In the genomic region with DNA sequence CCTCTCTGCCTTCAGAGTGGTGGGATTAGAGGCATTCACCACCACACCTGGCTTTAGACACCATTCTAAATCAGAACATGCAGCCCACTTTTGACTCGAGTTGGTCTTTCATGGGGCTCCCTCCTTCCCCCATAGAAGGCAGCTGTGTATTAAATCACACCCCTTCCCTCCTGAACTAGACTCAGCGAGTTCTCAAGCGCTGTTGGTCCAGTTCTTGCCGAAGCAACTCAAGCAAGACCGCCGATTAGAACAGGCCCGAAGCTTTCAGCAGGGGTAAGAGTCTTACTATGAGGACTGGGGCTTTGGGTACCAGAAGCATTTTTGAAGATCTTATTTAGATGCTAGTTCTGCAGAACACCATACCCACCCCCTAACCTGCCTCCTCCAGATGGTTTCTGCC, we compare ENCODE assay signal across 26 mouse cellular contexts. TPM values are rescaled to one million over a fixed set of nuclear protein-coding genes. Genes with fewer than 3 reads are reported as not detected.
"Had no signal": no experiment of that assay in that cellular context is flagged by ENCODE, and none has a peak within 500 bp of the region (broad histone marks: within the 10 kb centered on the region; RNA-seq: fewer than 3 reads in every experiment).

No protein-coding gene starts in this region.

- ATAC-seq: inflammation-experienced regulatory T-cells, adult 6 months had no signal

- H3K36me3 ChIP-seq: heart, embryonic 10.5 days; heart, embryonic 12.5 days; hindbrain, embryonic 10.5 days; hindbrain, embryonic 12.5 days; hindbrain, embryonic 15.5 days; limb, embryonic 13.5 days; limb, embryonic 15.5 days; liver, embryonic 13.5 days had no signal

- DNase-seq: gastrocnemius, adult 2 months; gastrocnemius, postnatal 10 days; gastrocnemius, postnatal 25 days; heart, postnatal 10 days; heart, postnatal 4 days; kidney, adult 18-20 months; kidney, adult 8-10 months; kidney, postnatal 10 days; liver, embryonic 13.5 days had no signal

- H3K9ac ChIP-seq: liver, embryonic 13.5 days had no signal

- H3K9me3 ChIP-seq: heart, embryonic 10.5 days; heart, embryonic 12.5 days; hindbrain, embryonic 10.5 days; hindbrain, embryonic 12.5 days; hindbrain, embryonic 15.5 days; limb, embryonic 13.5 days; limb, embryonic 15.5 days; liver, embryonic 13.5 days had no signal

- H3K27ac ChIP-seq: gastrocnemius, adult 2 months; hindbrain, embryonic 12.5 days; hindbrain, embryonic 15.5 days; layer of hippocampus, adult 2 months; left cerebral cortex, adult 2 months; limb, embryonic 13.5 days; limb, embryonic 15.5 days; liver, embryonic 13.5 days had no signal

RNA-seq across cellular contexts. Expression of a gene that starts 0.8 kb away (rescaled TPM):
- polyA plus RNA-seq: heart, embryonic 10.5 days; heart, embryonic 12.5 days; heart, embryonic 14.5 days; heart, embryonic 16.5 days; hindbrain, embryonic 10.5 days; hindbrain, embryonic 12.5 days; hindbrain, embryonic 15.5 days; inflammation-experienced regulatory T-cells, adult 6 months; intestine, postnatal 0 days; kidney, embryonic 14.5 days; kidney, embryonic 16.5 days; limb, embryonic 11.5 days; limb, embryonic 15.5 days; liver, embryonic 11.5 days; liver, embryonic 13.5 days had no signal

RNA-seq across cellular contexts. Expression of a gene that starts 6.2 kb away (rescaled TPM):
- polyA plus RNA-seq: hindbrain, embryonic 10.5 days; inflammation-experienced regulatory T-cells, adult 6 months; liver, embryonic 11.5 days; liver, embryonic 13.5 days had no signal
